8 mouse cellular contexts compared by ENCODE assay signal in genomic region chr16:93815856-93816736, GRCm38 (mm10). TPM values are rescaled to one million over a fixed set of nuclear protein-coding genes. Genes with fewer than 3 reads are reported as not detected.
DNase-seq lines count a peak whose midpoint lies in the region; ATAC-seq lines count a peak whose summit lies in the region.

No protein-coding gene starts in this region.

- ATAC-seq in hindbrain, embryonic 16.5 days: peak; percentile 61
- no peak for ATAC-seq in limb, embryonic 15.5 days (ENCODE audit: insufficient number of reproducible peaks, low FRiP score, low TSS enrichment, low read depth)

- 43% methylated on average over 20 of the region's 20 CpGs for WGBS in hindbrain, embryonic 16.5 days
- 55% methylated on average over 20 of the region's 20 CpGs for WGBS in limb, embryonic 15.5 days

- peaks cover 6% of the 10 kb centered on the region for H3K9me3 ChIP-seq in hindbrain, embryonic 16.5 days (ENCODE audit: control insufficient read depth, low read length)
- 0 out of 2 replicates have a peak, but pooled peaks cover 3% of the 10 kb centered on the region for H3K9me3 ChIP-seq in limb, embryonic 15.5 days

- H3K27me3 ChIP-seq in hindbrain, embryonic 16.5 days (replicated peaks; ENCODE audit: control insufficient read depth, insufficient read depth, low read length): no peaks in the 10 kb centered on the region
- no peaks in the 10 kb centered on the region for H3K27me3 ChIP-seq in limb, embryonic 15.5 days

- no peak overlapping the region for H3K9ac ChIP-seq in hindbrain, embryonic 16.5 days (ENCODE audit: low read depth, low read length)
- no peak overlapping the region for H3K9ac ChIP-seq in limb, embryonic 15.5 days

- intact Hi-C loops in left cerebral cortex, postnatal 14 days (cut with DNase I): no loop called here

- no peaks in the 10 kb centered on the region for H3K4me1 ChIP-seq in hindbrain, embryonic 16.5 days (ENCODE audit: control insufficient read depth, insufficient read depth, low read depth, low read length)
- H3K4me1 ChIP-seq in limb, embryonic 15.5 days: peaks cover 5% of the 10 kb centered on the region

- H3K4me3 ChIP-seq in hindbrain, embryonic 16.5 days (ENCODE audit: low read length): no peak overlapping the region
- no peak overlapping the region for H3K4me3 ChIP-seq in limb, embryonic 15.5 days

- peak overlapping the region; percentile 61 for H3K27ac ChIP-seq in hindbrain, embryonic 16.5 days (ENCODE audit: low read depth, low read length)
- H3K27ac ChIP-seq in limb, embryonic 15.5 days: peak overlapping the region; percentile 60

- 0 out of 2 replicates have a peak overlapping the region, but pooled peaks have one; percentile 5 for H3K4me2 ChIP-seq in hindbrain, embryonic 16.5 days (ENCODE audit: low read length)
- 0 out of 2 replicates have a peak overlapping the region, but pooled peaks have one; percentile 0 for H3K4me2 ChIP-seq in limb, embryonic 15.5 days

- DNase-seq in left cerebral cortex, postnatal 14 days (ENCODE audit: low spot score in 2 of 2): peak; percentile 53 to 64
- no peak for DNase-seq in left cerebral cortex, adult 11 months (ENCODE audit: low spot score)
- peak; percentile 74 to 85 for DNase-seq in adrenal gland, adult (ENCODE audit: inconsistent age in 2 of 2, low spot score in 1 of 2)
- DNase-seq in frontal cortex, postnatal 10 days (ENCODE audit: low spot score in 2 of 2): peak; percentile 38 to 45
- DNase-seq in natural killer cell, adult 2 months (ENCODE audit: low spot score in 2 of 2): peak; percentile 86 to 91
- peak; percentile 85 for DNase-seq in thymus, postnatal 25 days

- H3K36me3 ChIP-seq in hindbrain, embryonic 16.5 days (ENCODE audit: control insufficient read depth, insufficient read depth, low read length): peaks cover 15% of the 10 kb centered on the region
- peaks cover 9% of the 10 kb centered on the region; the same call in 1 of the 2 replicates for H3K36me3 ChIP-seq in limb, embryonic 15.5 days

RNA-seq across cellular contexts. Expression of gene Morc3, which starts 15.8 kb away (rescaled TPM):
- total RNA-seq in left cerebral cortex, postnatal 14 days (2021): 10 to 100 TPM; 28.7 to 33.2 TPM
- polyA plus RNA-seq in hindbrain, embryonic 16.5 days (2015; fragmentation: Nextera tagmentation; extraction: Ambion mirVana): 28.7 and 29.8 TPM in 2 replicates
- polyA plus RNA-seq in limb, embryonic 15.5 days (2015; fragmentation: Nextera tagmentation; extraction: Ambion mirVana): 28.2 and 31.6 TPM in 2 replicates
